Mouse (Mus musculus) E14TG2a.4 (cell line): ENCODE measurements around the gene Rbm18.

Experiments
- CTCF ChIP-seq: conservative IDR thresholded peaks from 2 replicates; pipeline ENCODE4 v1.5.1; 2014; ENCODE audit warnings: low read length
- POU5F1 ChIP-seq: IDR thresholded peaks from 2 replicates; pipeline ENCODE4 v1.6.1; 2014; ENCODE audit warnings: low read length, borderline replicate concordance

DNA sequence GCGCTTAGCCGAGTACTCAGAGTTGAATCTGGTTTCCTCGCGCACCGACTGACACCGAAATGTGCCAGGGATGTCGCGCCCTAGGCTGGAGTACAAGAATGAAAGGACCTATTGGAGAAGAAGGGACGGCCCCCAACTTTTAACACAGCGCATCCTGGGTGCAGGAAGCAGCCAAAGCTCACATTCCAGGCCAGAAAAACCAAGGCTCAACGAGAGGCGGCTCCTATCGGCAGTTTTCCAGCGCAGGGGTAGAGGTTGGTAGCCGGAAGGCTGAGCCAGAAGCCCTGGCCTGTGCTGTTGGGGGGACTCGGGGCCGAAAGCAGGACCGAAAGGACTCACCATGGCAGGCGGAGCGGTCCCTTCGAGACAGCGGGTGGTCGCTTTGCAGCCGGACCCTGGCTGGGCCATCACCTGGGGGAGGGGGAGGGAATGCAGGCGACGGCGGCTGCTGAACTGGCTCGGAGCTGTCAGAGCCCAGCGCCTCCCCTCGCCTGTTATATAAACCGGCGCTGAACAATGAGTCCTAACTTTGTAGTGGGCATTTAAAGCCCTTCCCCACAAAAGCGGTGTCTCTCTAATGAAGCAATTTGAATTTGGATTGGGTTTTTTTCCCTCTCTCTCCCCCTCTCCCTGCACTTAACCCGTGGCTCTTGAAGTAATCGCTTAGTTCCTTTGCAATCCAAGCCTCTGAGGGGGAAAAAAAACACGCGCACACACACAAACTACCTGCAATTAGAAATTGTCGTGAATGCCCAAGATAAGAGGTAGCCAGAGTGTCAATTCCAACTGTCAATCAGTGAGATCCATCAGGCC, 32.8 kb downstream of the Rbm18 start:
- TF ChIP-seq CTCF: 0 out of 2 replicates have a peak, but pooled peaks have one; percentile 2
- TF ChIP-seq POU5F1: no peak
